Mouse (Mus musculus) testis, adult 2 months (tissue): Measurements from ENCODE around the gene Dusp16.

Experiments used
- CTCF ChIP-seq: fragments of 200-500 bp; IDR thresholded peaks from 2 replicates; pipeline ENCODE4 v1.5.1; 2012; ENCODE audit warnings: low read depth, mild to moderate bottlenecking, inconsistent platforms, low read length, moderate library complexity; ENCODE audit not compliant: control insufficient read depth, insufficient read depth, insufficient replicate concordance
- POLR2A ChIP-seq: fragments of 200-500 bp; IDR thresholded peaks from 2 replicates; pipeline ENCODE4 v1.6.1; 2012; ENCODE audit warnings: low read depth, mild to moderate bottlenecking, inconsistent platforms, low read length, moderate library complexity; ENCODE audit not compliant: control insufficient read depth

- no peak for TF ChIP-seq CTCF
- TF ChIP-seq POLR2A, result no peak
These were observed 79.1 kb downstream of the Dusp16 start for GRCm38 (mm10) chr6:134713321-134713720.
